Mouse (Mus musculus) myocyte (in vitro differentiated cells): ENCODE results near the gene Cfap99. TPM values are rescaled to one million over a fixed set of nuclear protein-coding genes. Genes with fewer than 3 reads are reported as not detected.

Source experiments
- H3K27me3 ChIP-seq: one replicate; pipeline ENCODE4 v1.6.1; 2011; ENCODE audit not compliant: control insufficient read depth, insufficient read depth, insufficient read length
- H3K36me3 ChIP-seq: one replicate; pipeline ENCODE4 v1.6.1; 2011; ENCODE audit not compliant: control insufficient read depth, insufficient read depth
- H3K4me2 ChIP-seq: one replicate; pipeline ENCODE4 v1.6.1; 2011; ENCODE audit warnings: low read depth, control low read depth
- H3K4me3 ChIP-seq: one replicate; pipeline ENCODE4 v1.5.1; 2011; ENCODE audit warnings: mild to moderate bottlenecking, control low read depth, moderate library complexity
- H3K79me2 ChIP-seq: one replicate; pipeline ENCODE4 v1.6.1; 2011; ENCODE audit not compliant: control insufficient read depth, insufficient read depth
- H3ac ChIP-seq: one replicate; pipeline ENCODE4 v1.6.1; 2011; ENCODE audit not compliant: control insufficient read depth, insufficient read length
- CEBPB ChIP-seq: IDR thresholded peaks from 2 replicates; pipeline ENCODE4 v1.6.1; 2011; ENCODE audit warnings: mild to moderate bottlenecking, moderate library complexity; ENCODE audit not compliant: poor library complexity, insufficient read depth, severe bottlenecking
- E2F4 ChIP-seq: IDR thresholded peaks from one replicate; pipeline ENCODE4 v1.6.1; 2011; ENCODE audit warnings: mild to moderate bottlenecking, control low read depth, moderate library complexity; ENCODE audit not compliant: insufficient read depth
- MAX ChIP-seq: IDR thresholded peaks from one replicate; pipeline ENCODE4 v1.6.1; 2011; ENCODE audit warnings: low read depth, mild to moderate bottlenecking, control low read depth
- MYOD1 ChIP-seq, 3 experiments: IDR thresholded peaks; one replicate each; pipeline ENCODE4 v1.6.1; 2011; ENCODE audit warnings: control low read depth in 2 of 3, low read depth in 2 of 3, mild to moderate bottlenecking in 2 of 3, moderate library complexity in 1 of 3; ENCODE audit not compliant: insufficient read length in 2 of 3, control insufficient read depth in 1 of 3
- MYOG ChIP-seq, 3 experiments: IDR thresholded peaks; one replicate each; pipeline ENCODE4 v1.6.1; 2011; ENCODE audit warnings: control low read depth in 2 of 3, low read depth in 2 of 3, mild to moderate bottlenecking in 2 of 3; ENCODE audit not compliant: insufficient read length in 2 of 3, control insufficient read depth in 1 of 3, insufficient read depth in 1 of 3
- POLR2A ChIP-seq: IDR thresholded peaks from one replicate; pipeline ENCODE4 v1.6.1; 2011; ENCODE audit warnings: low read depth, mild to moderate bottlenecking, control low read depth, moderate library complexity; ENCODE audit not compliant: insufficient read length
- POLR2AphosphoS2 ChIP-seq: IDR thresholded peaks from one replicate; pipeline ENCODE4 v1.6.1; 2011; ENCODE audit warnings: low read depth, control low read depth; ENCODE audit not compliant: insufficient read length
- REST ChIP-seq: IDR thresholded peaks from one replicate; pipeline ENCODE4 v1.6.1; 2011; ENCODE audit warnings: mild to moderate bottlenecking, control low read depth, moderate library complexity; ENCODE audit not compliant: insufficient read depth, insufficient read length
- SRF ChIP-seq: IDR thresholded peaks from one replicate; pipeline ENCODE4 v1.6.1; 2011; ENCODE audit warnings: low read depth; ENCODE audit not compliant: control insufficient read depth, insufficient read length
- TCF12 ChIP-seq: IDR thresholded peaks from one replicate; pipeline ENCODE4 v1.6.1; 2011; ENCODE audit warnings: mild to moderate bottlenecking, control low read depth; ENCODE audit not compliant: poor library complexity, insufficient read depth, severe bottlenecking
- TCF3 ChIP-seq: IDR thresholded peaks from one replicate; pipeline ENCODE4 v1.6.1; 2011; ENCODE audit warnings: low read depth, control low read depth; ENCODE audit not compliant: insufficient read length
- USF1 ChIP-seq: IDR thresholded peaks from one replicate; pipeline ENCODE4 v1.6.1; 2011; ENCODE audit warnings: low read depth, mild to moderate bottlenecking, control low read depth, moderate library complexity
- polyA plus RNA-seq: library from polyadenylated mRNA; unstranded; fragments of >200 nt; fragmentation: generic; extraction: Trizol; gene quantifications from one replicate; pipeline ENCODE4 v1.2.1, GENCODE M21; 2012; ENCODE audit warnings: missing spikeins

Gene Cfap99
- polyA plus RNA-seq, 1 experiment: 0.02 TPM

DNA sequence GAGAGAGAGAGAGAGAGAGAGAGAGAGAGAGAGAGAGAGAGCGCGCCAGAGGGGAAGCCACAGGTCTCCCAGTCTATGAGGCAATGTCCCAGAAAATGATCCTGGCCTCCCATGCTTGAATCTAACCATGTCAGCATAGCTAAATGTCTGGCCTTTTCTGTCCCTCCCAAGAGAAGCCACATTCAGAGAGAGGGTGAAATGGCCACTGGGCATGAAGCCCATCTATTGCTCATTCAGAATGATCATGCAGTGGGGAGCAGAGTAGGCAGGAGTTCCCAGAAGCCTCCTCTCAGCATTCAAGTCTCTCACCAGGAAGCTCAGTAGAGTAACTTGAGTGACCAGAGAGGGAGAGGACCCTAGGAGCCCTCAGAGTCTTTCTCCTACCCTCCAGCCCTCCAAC, 6.7 kb downstream of the Cfap99 start:
- H3K36me3 ChIP-seq: no peaks in the 10 kb centered on the region
- TF ChIP-seq TCF3: no peak
- H3K79me2 ChIP-seq: no peaks in the 10 kb centered on the region
- peaks cover 76% of the 10 kb centered on the region for H3K27me3 ChIP-seq
- H3ac ChIP-seq: no peak overlapping the region
- H3K4me3 ChIP-seq: no peak overlapping the region
- H3K4me2 ChIP-seq: no peak overlapping the region

DNA sequence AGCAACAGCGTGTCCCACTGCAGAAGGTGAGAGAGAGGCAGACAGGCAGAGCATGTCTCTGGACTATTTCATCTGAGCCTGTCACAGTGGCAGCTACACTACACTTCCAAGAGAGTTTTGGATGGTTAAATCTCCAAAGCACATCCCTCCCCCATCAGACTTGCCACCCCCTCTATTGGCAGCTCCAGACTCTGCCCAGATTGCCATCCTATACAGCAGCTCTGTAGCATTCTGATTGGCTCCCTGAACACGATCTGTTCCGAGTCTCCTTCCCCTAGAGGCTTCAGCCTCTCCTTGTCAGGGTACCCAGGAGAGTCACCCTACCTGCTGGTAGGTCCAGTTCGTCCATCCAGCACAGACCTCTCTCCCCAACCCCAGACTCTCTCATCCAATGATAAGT, 9.7 kb downstream of the Cfap99 start:
- no peak overlapping the region for H3K4me3 ChIP-seq
- TF ChIP-seq TCF3: no peak
- TF ChIP-seq MYOG (IDR thresholded peaks at IDR 0.05; ENCODE audit: control insufficient read depth in 1 of 3, insufficient read depth in 1 of 3, insufficient read length in 2 of 3, low read depth in 2 of 3): no peak
- no peak for TF ChIP-seq E2F4

DNA sequence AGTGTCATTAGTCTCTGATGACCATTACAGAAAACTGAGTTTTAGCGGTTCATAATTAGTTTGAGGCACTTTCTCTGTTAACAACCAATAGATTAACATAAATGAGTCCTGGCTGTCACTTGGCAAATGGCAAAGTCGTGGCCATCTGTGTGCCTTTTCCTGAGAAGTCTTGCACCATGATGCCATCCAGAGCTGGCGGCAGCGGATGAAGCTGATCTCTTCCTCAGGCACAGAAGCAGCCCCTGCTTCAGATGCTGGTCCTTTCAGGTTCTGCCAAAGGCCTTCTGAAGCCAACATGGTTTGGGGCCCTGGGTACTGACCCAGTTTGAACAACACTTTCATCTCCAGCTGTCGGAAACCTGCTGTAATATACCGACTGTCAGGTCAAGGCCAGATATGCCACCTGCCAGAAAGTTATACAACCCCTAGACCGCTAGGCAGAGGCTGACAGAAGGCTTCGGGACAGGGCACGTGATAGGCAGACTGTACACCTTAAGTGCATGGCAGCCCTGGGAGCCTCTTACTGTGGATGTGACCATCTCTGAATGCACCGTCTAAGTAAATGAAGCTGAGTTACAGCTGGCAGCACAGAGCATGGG, 10.6 kb downstream of the Cfap99 start:
- no peak overlapping the region for H3K4me2 ChIP-seq
- TF ChIP-seq MYOD1 (IDR thresholded peaks at IDR 0.05; ENCODE audit: control insufficient read depth in 1 of 3, insufficient read length in 2 of 3, low read depth in 2 of 3): no peak
- no peak for TF ChIP-seq CEBPB
- TF ChIP-seq TCF12: no peak
- H3K27me3 ChIP-seq: peaks cover 89% of the 10 kb centered on the region
- H3K36me3 ChIP-seq: no peaks in the 10 kb centered on the region
- H3K4me3 ChIP-seq: no peak overlapping the region
- no peaks in the 10 kb centered on the region for H3K79me2 ChIP-seq
- H3ac ChIP-seq: no peak overlapping the region

More for the DNA sequence above, 9.7 kb downstream of the Cfap99 start:
- H3K27me3 ChIP-seq: peaks cover 83% of the 10 kb centered on the region
- H3K4me2 ChIP-seq: no peak overlapping the region
- no peaks in the 10 kb centered on the region for H3K36me3 ChIP-seq
- no peaks in the 10 kb centered on the region for H3K79me2 ChIP-seq
- no peak overlapping the region for H3ac ChIP-seq

DNA sequence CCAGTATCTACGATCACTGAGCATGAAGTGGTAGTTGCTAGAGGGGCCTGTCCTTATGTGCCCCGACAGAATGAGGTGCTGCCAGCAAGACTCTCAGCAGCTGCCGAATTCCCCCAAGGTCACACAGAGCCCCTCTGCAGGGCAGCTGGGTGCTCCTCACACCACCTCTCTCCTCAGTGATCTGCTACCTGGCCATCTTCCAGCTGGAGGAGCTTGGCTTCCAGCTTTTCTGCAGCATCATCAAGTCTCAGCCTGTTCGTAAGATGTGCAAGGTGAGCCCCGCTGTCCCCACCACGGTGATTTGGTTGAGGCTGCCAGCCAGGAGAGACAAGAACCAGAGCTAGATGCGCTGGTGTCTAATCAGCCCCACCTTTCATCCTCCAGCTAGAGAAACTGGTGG, 14.0 kb downstream of the Cfap99 start:
- Histone ChIP-seq H3K4me3 (no peak overlapping the region), H3ac (no peak overlapping the region), H3K36me3 (no peaks in the 10 kb centered on the region), H3K27me3 (peaks cover 90% of the 10 kb centered on the region), H3K4me2 (no peak overlapping the region), H3K79me2 (no peaks in the 10 kb centered on the region)
- no peak for TF ChIP-seq POLR2A
- TF ChIP-seq MAX: no peak
- no peak for TF ChIP-seq USF1
- no peak for TF ChIP-seq MYOD1 (IDR thresholded peaks at IDR 0.05; ENCODE audit: control insufficient read depth in 1 of 3, insufficient read length in 2 of 3, low read depth in 2 of 3)
- no peak for TF ChIP-seq TCF12
- no peak for TF ChIP-seq SRF
- no peak for TF ChIP-seq TCF3
- no peak for TF ChIP-seq CEBPB
- TF ChIP-seq REST: no peak
- no peak for TF ChIP-seq POLR2AphosphoS2

DNA sequence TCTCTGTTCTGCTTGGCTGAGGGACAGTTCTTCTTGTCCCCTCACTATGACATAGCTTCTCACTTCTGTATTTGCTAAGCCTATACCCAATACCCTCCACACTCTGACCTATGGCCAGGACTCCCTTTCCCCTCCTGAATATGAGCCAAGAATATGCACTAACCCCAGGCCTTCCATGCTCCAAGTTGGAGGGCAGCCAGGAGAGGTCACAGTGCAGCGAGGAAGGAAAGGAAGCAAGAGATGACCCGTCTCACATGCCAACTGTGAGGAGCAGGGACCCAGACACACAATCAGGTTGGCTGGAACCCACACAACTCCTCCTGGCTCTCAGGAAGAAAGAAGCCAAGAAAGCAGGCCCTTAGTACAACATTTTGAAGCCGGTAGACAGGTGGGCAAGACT, 20.6 kb downstream of the Cfap99 start:
- TF ChIP-seq POLR2A (no peak), TCF12 (no peak), MYOG (IDR thresholded peaks at IDR 0.05; ENCODE audit: control insufficient read depth in 1 of 3, insufficient read depth in 1 of 3, insufficient read length in 2 of 3, low read depth in 2 of 3) (no peak), CEBPB (no peak), USF1 (no peak), MYOD1 (IDR thresholded peaks at IDR 0.05; ENCODE audit: control insufficient read depth in 1 of 3, insufficient read length in 2 of 3, low read depth in 2 of 3) (no peak), POLR2AphosphoS2 (no peak), E2F4 (no peak), TCF3 (no peak), MAX (no peak), SRF (no peak), REST (no peak)
- no peak overlapping the region for H3ac ChIP-seq
- H3K36me3 ChIP-seq: no peaks in the 10 kb centered on the region
- no peaks in the 10 kb centered on the region for H3K79me2 ChIP-seq
- H3K4me2 ChIP-seq: no peak overlapping the region
- peaks cover 83% of the 10 kb centered on the region for H3K27me3 ChIP-seq
- no peak overlapping the region for H3K4me3 ChIP-seq
